Mouse (Mus musculus) lung, embryonic 16.5 days (tissue): ENCODE data around the gene Fgd3. TPM values are rescaled to one million over a fixed set of nuclear protein-coding genes. Genes with fewer than 3 reads are reported as not detected.
A peak's percentile ranks its signal among the peaks of the same experiment; 100 is the strongest.

Experiments
- ATAC-seq: fragments of 200-750 bp; cut with Nextera tagmentation; 2 replicates; pipeline ENCODE4 v1.8.0; 2017; ENCODE audit warnings: low read depth, mild to moderate bottlenecking, moderate library complexity
- H3K27ac ChIP-seq: fragments of 300-500 bp; sonication (generic); 2 replicates; pipeline ENCODE4 v1.5.1; 2014; ENCODE audit warnings: mild to moderate bottlenecking, control low read depth, low read length
- H3K27me3 ChIP-seq: fragments of 300-500 bp; sonication (generic); 2 replicates; pipeline ENCODE4 v1.6.1; 2014; ENCODE audit warnings: low read depth, low read length, mixed read lengths; ENCODE audit not compliant: control insufficient read depth, insufficient read depth
- H3K36me3 ChIP-seq: fragments of 300-500 bp; sonication (generic); 2 replicates; pipeline ENCODE4 v1.6.1; 2014; ENCODE audit warnings: low read length; ENCODE audit not compliant: control insufficient read depth, insufficient read depth
- H3K4me1 ChIP-seq: fragments of 300-500 bp; sonication (generic); replicated peaks from 2 replicates; pipeline ENCODE4 v1.6.1; 2014; ENCODE audit warnings: low read length, mixed read lengths; ENCODE audit not compliant: control insufficient read depth, insufficient read depth
- H3K4me2 ChIP-seq: fragments of 300-500 bp; sonication (generic); 2 replicates; pipeline ENCODE4 v1.6.1; 2014; ENCODE audit warnings: low read depth, low read length, control low read depth
- H3K4me3 ChIP-seq: fragments of 300-500 bp; sonication (generic); 2 replicates; pipeline ENCODE4 v1.5.1; 2014; ENCODE audit warnings: mild to moderate bottlenecking, low read length, control low read depth
- H3K9ac ChIP-seq: fragments of 300-500 bp; sonication (generic); 2 replicates; pipeline ENCODE4 v1.6.1; 2014; ENCODE audit warnings: low read length, control low read depth
- H3K9me3 ChIP-seq: fragments of 300-500 bp; sonication (generic); 2 replicates; pipeline ENCODE4 v1.6.1; 2016; ENCODE audit warnings: low read length; ENCODE audit not compliant: control insufficient read depth
- WGBS: fragments of 180-500 bp; shearing (Covaris S2); extraction: QIAGEN DNeasy Blood & Tissue Kit; methylation state at CpG from one replicate; pipeline ENCODE4 v1.1.7; 2014; 5-methylcytosine and 5-hydroxymethylcytosine counted together
- polyA plus RNA-seq: library from polyadenylated mRNA; unstranded; fragments of >200 nt; fragmentation: Nextera tagmentation; extraction: Ambion mirVana; gene quantifications from 2 replicates; pipeline ENCODE4 v1.2.1, GENCODE M21; 2015

Fgd3 gene
- polyA plus RNA-seq, 1 experiment from 2014 or later, result 0.33 TPM

DNA sequence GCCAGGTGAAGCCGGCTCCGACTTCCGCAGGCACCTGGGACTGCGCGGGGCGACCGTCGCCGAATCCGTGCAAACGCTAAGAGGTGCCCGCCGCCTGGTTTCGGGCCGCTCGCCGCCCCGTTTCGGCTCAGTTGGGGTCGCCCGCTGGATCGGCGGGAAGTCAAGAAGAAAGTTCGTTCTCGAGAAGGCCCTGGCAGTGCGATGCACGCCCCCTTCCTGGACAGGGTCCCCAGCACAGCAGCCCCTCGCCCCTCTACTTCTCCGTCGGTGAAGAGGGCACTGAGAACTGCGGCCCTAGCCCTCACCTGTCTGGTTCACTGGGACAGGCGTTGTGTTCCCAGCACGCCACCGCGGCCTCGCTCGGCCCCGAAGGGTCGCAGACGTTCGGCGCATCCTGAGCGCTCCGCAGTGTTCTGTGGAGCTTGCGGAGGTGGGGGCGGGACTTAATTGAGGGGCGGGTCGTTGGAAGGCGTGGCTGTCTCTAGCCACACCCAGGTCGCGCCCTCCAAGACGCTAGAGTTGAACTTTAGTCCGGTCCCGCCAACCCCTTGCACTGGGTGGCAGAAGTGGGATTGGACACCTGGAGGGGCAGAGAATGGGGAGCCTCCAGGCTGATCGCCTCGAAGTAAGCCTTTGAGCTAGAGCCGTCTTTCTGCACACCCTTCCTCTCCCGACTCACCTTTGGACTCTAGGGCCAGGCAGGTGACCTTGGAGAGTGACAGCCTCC is 72.2 kb downstream of the Fgd3 start:
- H3K27me3 ChIP-seq, result peaks cover 22% of the 10 kb centered on the region
- ATAC-seq, result peak; percentile 66
- 2% methylated on average over 58 of the region's 58 CpGs for WGBS
- H3K9me3 ChIP-seq, result no peaks in the 10 kb centered on the region
- peaks cover 6% of the 10 kb centered on the region; the same call in 1 of the 2 replicates for H3K4me1 ChIP-seq
- H3K4me3 ChIP-seq, result peak overlapping the region; percentile 45
- no peak overlapping the region for H3K9ac ChIP-seq
- H3K36me3 ChIP-seq, result no peaks in the 10 kb centered on the region
- no peak overlapping the region for H3K27ac ChIP-seq
- peak overlapping the region; percentile 82 for H3K4me2 ChIP-seq

DNA sequence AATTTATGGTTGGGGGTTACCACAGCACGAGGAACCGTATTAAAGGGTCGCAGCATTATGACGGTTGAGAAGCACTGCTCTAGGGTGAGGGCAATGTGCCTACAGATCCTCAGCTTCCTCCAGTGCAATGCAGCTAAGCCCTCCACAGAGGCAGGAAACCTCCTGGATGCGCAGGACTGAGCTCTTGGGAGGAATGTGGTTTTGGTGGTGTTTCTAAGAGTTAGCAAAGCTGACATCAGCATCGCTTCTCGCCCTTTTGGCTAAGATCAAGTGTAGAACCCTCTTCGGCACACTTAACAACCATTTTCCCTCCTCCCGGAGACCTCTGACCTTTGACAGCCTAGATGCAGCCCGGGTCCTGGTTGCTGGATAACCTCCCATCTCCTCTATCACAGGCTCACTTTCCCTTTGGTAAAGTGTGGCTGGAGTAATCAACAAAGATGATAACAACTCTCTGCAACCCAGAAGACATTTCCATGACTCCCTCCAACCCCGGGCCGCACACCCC is 72.8 kb downstream of the Fgd3 start:
- Histone ChIP-seq H3K9ac (no peak overlapping the region), H3K27ac (no peak overlapping the region), H3K4me2 (peak overlapping the region; percentile 82), H3K27me3 (peaks cover 22% of the 10 kb centered on the region), H3K4me3 (peak overlapping the region; percentile 45), H3K9me3 (no peaks in the 10 kb centered on the region), H3K4me1 (peaks cover 6% of the 10 kb centered on the region; the same call in 1 of the 2 replicates), H3K36me3 (no peaks in the 10 kb centered on the region)
- ATAC-seq, result no peak
- WGBS, result 31% methylated on average over 12 of the region's 12 CpGs

DNA sequence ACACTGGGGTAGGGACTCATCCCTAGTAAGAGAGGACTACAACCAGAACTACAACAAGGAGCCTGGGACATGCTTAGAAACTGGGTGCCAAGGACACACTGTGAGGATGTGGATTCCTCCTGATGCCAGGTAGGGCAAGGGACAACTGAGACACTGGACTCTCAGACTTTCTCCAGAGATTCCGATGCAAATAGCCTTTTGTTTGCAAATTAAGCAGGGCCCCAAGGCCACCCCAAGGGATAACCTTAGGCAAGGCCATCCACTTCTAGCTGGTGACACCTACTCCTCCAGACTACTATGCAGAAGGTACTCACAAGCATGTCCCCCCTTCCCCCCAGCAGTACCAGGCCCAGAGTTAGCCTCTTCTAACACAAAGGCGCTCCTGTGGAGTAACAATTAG is 73.5 kb downstream of the Fgd3 start:
- no peak for ATAC-seq
- H3K27me3 ChIP-seq, result peaks cover 22% of the 10 kb centered on the region
- H3K4me2 ChIP-seq, result no peak overlapping the region
- no peaks in the 10 kb centered on the region for H3K9me3 ChIP-seq
- no peak overlapping the region for H3K27ac ChIP-seq
- no peak overlapping the region for H3K9ac ChIP-seq
- 86% methylated on average over 2 of the region's 2 CpGs for WGBS
- peaks cover 6% of the 10 kb centered on the region; the same call in 1 of the 2 replicates for H3K4me1 ChIP-seq
- H3K4me3 ChIP-seq, result no peak overlapping the region
- H3K36me3 ChIP-seq, result no peaks in the 10 kb centered on the region

DNA sequence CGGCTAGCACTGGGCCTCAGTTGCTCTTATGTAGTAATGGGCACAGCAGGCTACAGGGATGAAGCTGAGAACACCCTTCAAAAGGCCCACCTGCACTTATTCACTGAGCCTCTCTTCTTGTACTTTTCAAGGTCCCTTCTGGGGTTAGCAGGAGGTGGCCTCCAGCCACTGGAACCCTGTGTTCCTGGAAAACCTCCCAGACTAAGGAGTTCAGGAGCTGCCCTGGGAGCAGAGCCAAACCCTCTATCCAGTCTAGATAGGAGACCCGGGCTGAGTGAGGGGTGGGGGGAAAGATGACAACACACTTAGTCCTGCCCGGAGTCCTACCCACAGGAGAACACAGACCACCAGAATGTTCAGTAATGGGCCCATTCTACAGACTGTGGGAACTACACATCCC is 74.1 kb downstream of the Fgd3 start:
- ATAC-seq, result no peak
- no peak overlapping the region for H3K4me2 ChIP-seq
- H3K36me3 ChIP-seq, result no peaks in the 10 kb centered on the region
- H3K27ac ChIP-seq, result no peak overlapping the region
- WGBS, result 58% methylated on average over 3 of the region's 3 CpGs
- no peaks in the 10 kb centered on the region for H3K9me3 ChIP-seq
- H3K4me3 ChIP-seq, result no peak overlapping the region
- peaks cover 22% of the 10 kb centered on the region for H3K27me3 ChIP-seq
- peaks cover 6% of the 10 kb centered on the region; the same call in 1 of the 2 replicates for H3K4me1 ChIP-seq
- no peak overlapping the region for H3K9ac ChIP-seq

DNA sequence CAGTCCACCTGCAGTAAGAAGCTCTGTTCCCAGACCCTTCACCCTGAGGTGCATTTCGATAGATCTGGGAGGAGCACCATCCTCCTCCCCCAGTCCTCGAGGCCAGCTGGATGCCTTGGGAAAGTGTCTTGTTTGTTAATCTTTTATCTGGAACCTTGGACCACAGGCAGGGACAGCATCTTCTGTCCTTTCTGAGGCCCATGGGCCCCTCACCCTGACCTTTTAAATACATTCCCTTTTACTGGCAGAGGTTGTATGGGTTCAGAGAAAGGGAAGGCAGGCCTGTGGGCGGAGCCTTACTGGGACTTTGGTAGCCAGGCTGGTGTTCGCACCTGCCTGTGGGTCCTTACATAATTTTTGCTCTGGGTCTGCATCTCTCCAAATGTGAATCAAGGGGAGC is 74.9 kb downstream of the Fgd3 start:
- WGBS, result 57% methylated on average over 4 of the region's 4 CpGs
- H3K9me3 ChIP-seq, result no peaks in the 10 kb centered on the region
- no peak overlapping the region for H3K9ac ChIP-seq
- H3K4me1 ChIP-seq, result peaks cover 6% of the 10 kb centered on the region; the same call in 1 of the 2 replicates
- H3K4me3 ChIP-seq, result no peak overlapping the region
- no peak overlapping the region for H3K27ac ChIP-seq
- no peak overlapping the region for H3K4me2 ChIP-seq
- no peak for ATAC-seq
- H3K27me3 ChIP-seq, result peaks cover 22% of the 10 kb centered on the region
- H3K36me3 ChIP-seq, result no peaks in the 10 kb centered on the region

DNA sequence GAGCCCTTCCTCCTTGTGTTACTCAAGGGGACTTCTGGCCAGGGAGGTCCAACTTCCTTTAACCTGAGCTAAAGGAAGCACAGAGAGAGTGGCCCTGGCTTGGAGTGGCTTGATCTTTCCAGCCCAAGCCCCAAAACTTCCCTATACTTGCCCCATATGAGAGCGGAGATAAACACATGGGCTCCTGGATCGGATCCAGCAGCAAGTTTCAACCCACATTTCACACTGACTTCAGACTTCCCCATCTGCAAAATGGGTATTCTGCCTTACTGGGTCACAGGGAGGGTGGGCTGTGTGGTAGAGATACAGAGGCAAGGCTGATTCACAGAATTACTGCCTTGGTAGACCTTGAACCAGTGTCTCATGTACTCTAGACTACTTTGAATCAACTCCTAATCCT is 76.6 kb downstream of the Fgd3 start:
- no peak overlapping the region for H3K4me3 ChIP-seq
- no peak overlapping the region for H3K27ac ChIP-seq
- H3K4me1 ChIP-seq, result peaks cover 6% of the 10 kb centered on the region; the same call in 1 of the 2 replicates
- 76% methylated on average over 2 of the region's 2 CpGs for WGBS
- H3K9me3 ChIP-seq, result no peaks in the 10 kb centered on the region
- H3K27me3 ChIP-seq, result peaks cover 18% of the 10 kb centered on the region
- no peak for ATAC-seq
- H3K36me3 ChIP-seq, result no peaks in the 10 kb centered on the region
- H3K9ac ChIP-seq, result no peak overlapping the region
- H3K4me2 ChIP-seq, result no peak overlapping the region

DNA sequence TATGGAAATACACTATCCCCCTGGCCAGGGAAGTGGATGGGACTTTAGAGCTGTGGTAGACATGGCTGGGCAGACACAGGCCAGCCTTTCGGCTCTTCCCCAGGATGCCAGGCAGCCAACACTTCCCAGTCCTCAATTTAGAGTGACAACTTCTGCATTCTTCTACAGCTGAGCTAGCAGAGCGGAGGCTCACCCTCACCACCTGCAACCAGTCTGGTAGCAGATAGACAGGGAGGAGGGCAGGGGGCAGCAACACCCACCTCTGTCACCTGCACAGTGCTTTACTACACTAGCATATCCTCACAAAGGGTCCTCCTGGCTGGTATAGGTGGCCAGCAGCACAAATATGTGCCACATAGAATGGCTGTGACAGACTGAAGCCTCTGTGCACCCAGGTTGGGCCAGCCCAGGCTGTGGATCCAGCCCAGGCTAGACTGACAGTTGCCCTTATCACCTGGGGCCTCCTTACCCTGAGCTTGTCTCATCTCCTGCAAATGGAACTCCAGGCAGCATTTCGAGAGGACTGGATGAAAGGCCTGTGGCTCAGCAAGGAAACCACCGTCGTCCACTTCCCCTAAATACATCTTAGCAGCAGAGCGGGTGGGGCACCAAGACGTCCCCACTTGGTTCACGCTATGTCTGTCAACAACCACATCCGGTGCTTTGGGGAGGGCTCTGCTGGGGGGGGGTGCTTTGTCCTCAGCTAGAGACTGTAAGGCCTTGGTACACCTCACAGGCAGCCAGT is 77.6 kb downstream of the Fgd3 start:
- Histone ChIP-seq H3K27ac (no peak overlapping the region), H3K9me3 (no peaks in the 10 kb centered on the region), H3K27me3 (peaks cover 8% of the 10 kb centered on the region; the same call in 1 of the 2 replicates), H3K4me3 (no peak overlapping the region), H3K4me1 (no peaks in the 10 kb centered on the region), H3K4me2 (no peak overlapping the region), H3K36me3 (no peaks in the 10 kb centered on the region), H3K9ac (no peak overlapping the region)
- ATAC-seq, result peak; percentile 59; the same call in 1 of the 2 replicates
- 38% methylated on average over 9 of the region's 9 CpGs for WGBS

DNA sequence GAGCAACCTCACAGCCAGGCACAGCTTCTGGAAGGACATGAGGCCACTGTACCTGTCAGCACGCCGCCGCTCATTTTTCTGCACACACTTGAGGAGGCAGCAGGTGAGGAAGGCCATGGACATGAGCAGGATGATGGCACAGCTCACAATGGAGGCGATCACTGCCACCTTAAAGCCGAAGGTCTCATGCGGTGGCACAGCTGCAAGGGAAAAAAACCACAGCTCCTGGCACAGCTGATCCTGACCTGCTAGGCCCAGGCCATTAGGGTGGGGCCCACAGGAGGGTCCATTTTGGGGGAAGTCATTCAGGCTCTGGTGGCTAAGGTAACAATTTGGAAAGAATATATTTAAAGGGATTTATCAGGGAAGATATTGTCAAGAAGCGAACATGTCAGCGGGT is 81.4 kb downstream of the Fgd3 start:
- Histone ChIP-seq H3K4me2 (no peak overlapping the region), H3K27ac (no peak overlapping the region), H3K9ac (no peak overlapping the region), H3K4me3 (no peak overlapping the region), H3K36me3 (no peaks in the 10 kb centered on the region), H3K4me1 (no peaks in the 10 kb centered on the region), H3K9me3 (no peaks in the 10 kb centered on the region), H3K27me3 (no peaks in the 10 kb centered on the region)
- WGBS, result 87% methylated on average over 8 of the region's 8 CpGs
- no peak for ATAC-seq

DNA sequence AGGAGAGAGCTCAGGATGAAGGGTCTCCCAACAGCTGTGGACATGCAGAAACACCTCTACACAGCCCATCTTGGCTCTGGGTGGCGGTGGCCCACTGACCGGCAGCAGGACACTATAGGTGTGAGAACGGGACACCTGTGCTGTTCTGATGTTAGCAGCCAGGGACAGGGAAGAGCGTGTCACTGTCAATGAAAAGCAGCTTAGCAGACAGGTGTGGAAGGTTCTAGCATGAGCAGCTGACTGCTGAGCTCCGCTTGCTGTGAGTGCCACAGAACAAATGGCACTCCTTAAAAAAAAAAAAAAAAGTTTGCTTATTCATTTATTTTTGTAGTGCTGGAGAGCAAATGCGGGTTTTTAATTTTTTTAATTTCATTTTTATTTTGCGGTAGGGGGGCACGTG is 82.5 kb downstream of the Fgd3 start:
- H3K4me3 ChIP-seq, result no peak overlapping the region
- H3K36me3 ChIP-seq, result no peaks in the 10 kb centered on the region
- H3K27ac ChIP-seq, result no peak overlapping the region
- ATAC-seq, result no peak
- WGBS, result 81% methylated on average over 8 of the region's 8 CpGs
- H3K4me2 ChIP-seq, result no peak overlapping the region
- H3K4me1 ChIP-seq, result no peaks in the 10 kb centered on the region
- H3K9ac ChIP-seq, result no peak overlapping the region
- H3K27me3 ChIP-seq, result no peaks in the 10 kb centered on the region
- H3K9me3 ChIP-seq, result no peaks in the 10 kb centered on the region
